ENCODE assay signal across 17 mouse cellular contexts in the genomic region with DNA sequence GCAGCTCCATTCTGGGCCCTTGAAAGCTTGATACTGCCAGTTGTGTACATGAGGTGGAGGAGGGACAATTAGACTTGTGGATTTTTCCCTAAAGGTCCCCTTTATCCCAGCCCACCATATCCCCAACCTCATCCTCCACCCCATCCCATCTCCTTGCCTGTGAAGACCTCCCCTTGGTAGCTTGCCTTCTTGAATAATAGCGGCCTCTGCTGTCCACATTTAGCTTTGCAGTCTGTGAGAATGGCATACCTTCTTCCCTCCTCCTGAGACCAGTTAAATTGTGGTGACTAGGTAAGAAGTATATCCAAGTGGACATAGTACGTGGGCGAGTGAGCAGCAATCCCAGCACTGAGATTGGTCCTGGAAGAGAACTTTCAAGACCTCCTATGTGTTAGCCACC. TPM values are rescaled to one million over a fixed set of nuclear protein-coding genes. Genes with fewer than 3 reads are reported as not detected.
"Had no signal": no experiment of that assay in that cellular context is flagged by ENCODE, and none has a peak within 500 bp of the region (broad histone marks: within the 10 kb centered on the region; RNA-seq: fewer than 3 reads in every experiment).

No protein-coding gene starts in this region.

RNA-seq across cellular contexts. Expression of gene Cyp2a4, which starts 13.4 kb away (rescaled TPM):
- total RNA-seq: layer of hippocampus, adult 18-20 months; layer of hippocampus, postnatal 36 days; left cerebral cortex, adult 8-10 months; left cerebral cortex, postnatal 25 days; monocyte, adult 5-6 weeks; neutrophil, adult 5-6 weeks had no signal
- polyA plus RNA-seq: intestine, postnatal 0 days; kidney, embryonic 15.5 days; limb, embryonic 11.5 days; limb, embryonic 15.5 days; liver, embryonic 13.5 days; lung, embryonic 14.5 days; macrophage; midbrain, embryonic 11.5 days; midbrain, embryonic 15.5 days; neural tube, embryonic 12.5 days; urinary bladder, adult 2 months had no signal
